Mouse (Mus musculus) CH12.LX (cell line): ENCODE data around the gene Mid2.
A peak's percentile ranks its signal among the peaks of the same experiment; 100 is the strongest.

ENCODE experiments used
- BHLHE40 ChIP-seq: IDR thresholded peaks from 2 replicates; pipeline ENCODE4 v1.6.1; 2011; ENCODE audit warnings: mild to moderate bottlenecking, low read depth, low read length, improper control_type of control experiment
- CHD1 ChIP-seq: IDR thresholded peaks from 2 replicates; pipeline ENCODE4 v1.6.1; 2012; ENCODE audit warnings: low read depth, low read length, improper control_type of control experiment, inconsistent platforms
- CHD2 ChIP-seq: IDR thresholded peaks from 2 replicates; pipeline ENCODE4 v1.6.1; 2011; ENCODE audit warnings: low read length, improper control_type of control experiment
- E2F4 ChIP-seq: IDR thresholded peaks from 2 replicates; pipeline ENCODE4 v1.6.1; 2011; ENCODE audit warnings: low read depth, low read length, improper control_type of control experiment; ENCODE audit not compliant: insufficient replicate concordance
- EP300 ChIP-seq: IDR thresholded peaks from 2 replicates; pipeline ENCODE4 v1.6.1; 2011; ENCODE audit warnings: low read length, improper control_type of control experiment
- ETS1 ChIP-seq: conservative IDR thresholded peaks from 2 replicates; pipeline ENCODE4 v1.6.1; 2012; ENCODE audit warnings: low read depth, mild to moderate bottlenecking, inconsistent platforms, low read length, improper control_type of control experiment, moderate library complexity
- MAFK ChIP-seq: IDR thresholded peaks from 2 replicates; pipeline ENCODE4 v1.6.1; 2011; ENCODE audit warnings: low read length, improper control_type of control experiment; ENCODE audit not compliant: insufficient replicate concordance
- MAX ChIP-seq: IDR thresholded peaks from 2 replicates; pipeline ENCODE4 v1.6.1; 2011; ENCODE audit warnings: low read length, improper control_type of control experiment
- NELFE ChIP-seq: IDR thresholded peaks from 2 replicates; pipeline ENCODE4 v1.6.1; 2011; ENCODE audit warnings: low read depth, low read length, improper control_type of control experiment
- POLR2A ChIP-seq: IDR thresholded peaks from 2 replicates; pipeline ENCODE4 v1.6.1; 2011; ENCODE audit warnings: low read depth, mild to moderate bottlenecking, improper control_type of control experiment, low read length
- POLR2AphosphoS2 ChIP-seq: IDR thresholded peaks from 2 replicates; pipeline ENCODE4 v1.6.1; 2011; ENCODE audit warnings: low read depth, low read length, improper control_type of control experiment
- RAD21 ChIP-seq: IDR thresholded peaks from 2 replicates; pipeline ENCODE4 v1.6.1; 2011; ENCODE audit warnings: low read depth, mild to moderate bottlenecking, low read length, improper control_type of control experiment, moderate library complexity
- TCF12 ChIP-seq: IDR thresholded peaks from 2 replicates; pipeline ENCODE4 v1.6.1; 2014; ENCODE audit warnings: low read depth, mild to moderate bottlenecking, inconsistent platforms, low read length, improper control_type of control experiment
- ZNF384 ChIP-seq: IDR thresholded peaks from 2 replicates; pipeline ENCODE4 v1.6.1; 2012; ENCODE audit warnings: low read depth, low read length, improper control_type of control experiment, inconsistent platforms

DNA sequence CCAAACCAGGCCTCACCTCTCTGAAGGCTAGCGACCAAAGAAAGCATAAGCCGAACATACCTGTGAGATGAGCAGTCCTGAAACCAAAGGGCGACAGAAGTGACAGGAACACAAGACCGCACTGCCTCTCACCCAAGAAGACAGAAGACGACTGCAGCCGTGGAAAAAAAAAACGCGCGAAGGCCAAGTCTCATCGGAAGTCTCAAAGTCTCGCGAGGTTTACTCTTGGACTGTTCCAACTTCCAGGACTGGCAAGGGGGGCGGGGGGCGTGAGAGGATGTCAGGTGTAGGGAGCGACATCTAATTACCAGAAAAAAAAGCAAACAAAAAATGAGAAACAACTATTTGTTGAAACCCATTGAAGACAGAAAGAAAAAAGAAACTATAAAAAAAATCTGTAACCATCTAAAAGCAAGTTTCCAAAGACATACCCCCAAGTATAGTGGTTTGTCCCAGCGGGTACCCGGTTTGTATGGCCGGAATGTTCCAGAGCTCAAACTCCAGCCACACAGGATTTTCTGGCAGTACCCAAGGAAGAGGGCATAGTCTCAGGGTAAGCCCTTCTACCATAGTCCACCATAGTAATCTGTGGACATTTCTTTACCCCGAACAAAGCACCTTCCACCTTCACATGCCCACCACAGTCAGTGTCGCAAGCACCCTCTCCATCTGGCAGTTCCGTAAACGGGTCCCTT lies 149.1 kb downstream of the Mid2 start, which contains the start of gene Tex13b:
- TF ChIP-seq POLR2AphosphoS2 (peak; percentile 87; the same call in 1 of the 2 replicates), MAX (peak; percentile 51; the same call in 1 of the 2 replicates), POLR2A (peak; percentile 93), ETS1 (no peak), ZNF384 (peak; percentile 93), E2F4 (peak; percentile 89; the same call in 1 of the 2 replicates), CHD2 (peak; percentile 99), TCF12 (peak; percentile 78), BHLHE40 (no peak), RAD21 (no peak), CHD1 (peak; percentile 98), MAFK (no peak), NELFE (peak; percentile 84), EP300 (no peak)
